Mouse (Mus musculus): ENCODE results near the gene Galk1.

GRCm38 (mm10) chr11:116057237-116057881, 44.8 kb upstream of the Galk1 start:
- TF ChIP-seq CTCF (IDR thresholded peaks at IDR 0.05; ENCODE audit: low read depth) (no peak), EP300 (IDR thresholded peaks at IDR 0.05; ENCODE audit: low read depth) (no peak)
